Mouse (Mus musculus) cortical plate, adult 2 months (tissue): ENCODE data around the gene Syk. TPM values are rescaled to one million over a fixed set of nuclear protein-coding genes. Genes with fewer than 3 reads are reported as not detected.

Experiments
- H3K27ac ChIP-seq: fragments of 200-500 bp; 2 replicates; pipeline ENCODE4 v1.5.1; 2012; ENCODE audit warnings: low read length, control low read depth, inconsistent platforms; ENCODE audit not compliant: insufficient read depth
- H3K4me1 ChIP-seq: fragments of 200-500 bp; 2 replicates; pipeline ENCODE4 v1.6.1; 2011; ENCODE audit warnings: low read length; ENCODE audit not compliant: control insufficient read depth, insufficient read depth
- H3K4me3 ChIP-seq: fragments of 200-500 bp; 2 replicates; pipeline ENCODE4 v1.5.1; 2011; ENCODE audit warnings: mild to moderate bottlenecking, low read length, control low read depth; ENCODE audit not compliant: insufficient read depth
- CTCF ChIP-seq: fragments of 200-500 bp; IDR thresholded peaks from 2 replicates; pipeline ENCODE4 v1.5.1; 2011; ENCODE audit warnings: mild to moderate bottlenecking, control low read depth, low read length; ENCODE audit not compliant: insufficient read depth; ENCODE audit errors: extremely low read depth
- POLR2A ChIP-seq: fragments of 200-500 bp; IDR thresholded peaks from 2 replicates; pipeline ENCODE4 v1.6.1; 2011; ENCODE audit warnings: mild to moderate bottlenecking, low read length, control low read depth; ENCODE audit not compliant: insufficient read depth; ENCODE audit errors: extremely low read depth
- polyA plus RNA-seq: library from polyadenylated mRNA; depleted of rRNA; stranded (reverse); fragments of >200 nt; gene quantifications from 2 replicates; pipeline ENCODE4 v1.2.3, GENCODE M21; 2012

Syk gene
- polyA plus RNA-seq, 1 experiment = 3.3 TPM

DNA sequence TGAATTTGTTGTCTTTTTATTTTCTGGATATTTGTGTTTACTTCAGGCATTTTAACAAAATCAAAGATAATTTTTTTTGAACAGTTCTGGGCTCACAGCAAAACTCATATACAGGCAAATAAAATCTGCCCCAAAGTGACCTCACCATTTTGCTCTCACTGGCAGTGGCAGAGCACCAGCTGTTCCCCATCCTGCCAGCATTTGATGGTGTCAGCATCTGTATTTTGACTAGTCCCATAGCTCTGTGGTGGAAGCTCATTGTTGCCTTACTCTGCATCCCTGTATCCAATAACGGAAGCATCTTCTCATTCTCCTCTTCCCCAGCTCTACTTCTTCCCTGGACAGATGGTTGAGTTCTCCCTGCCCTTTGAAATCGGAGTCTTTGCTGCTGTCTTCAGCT lies 4.2 kb upstream of the Syk start:
- TF ChIP-seq POLR2A (no peak), CTCF (no peak)
- Histone ChIP-seq H3K27ac (no peak overlapping the region), H3K4me1 (no peaks in the 10 kb centered on the region), H3K4me3 (no peak overlapping the region)

DNA sequence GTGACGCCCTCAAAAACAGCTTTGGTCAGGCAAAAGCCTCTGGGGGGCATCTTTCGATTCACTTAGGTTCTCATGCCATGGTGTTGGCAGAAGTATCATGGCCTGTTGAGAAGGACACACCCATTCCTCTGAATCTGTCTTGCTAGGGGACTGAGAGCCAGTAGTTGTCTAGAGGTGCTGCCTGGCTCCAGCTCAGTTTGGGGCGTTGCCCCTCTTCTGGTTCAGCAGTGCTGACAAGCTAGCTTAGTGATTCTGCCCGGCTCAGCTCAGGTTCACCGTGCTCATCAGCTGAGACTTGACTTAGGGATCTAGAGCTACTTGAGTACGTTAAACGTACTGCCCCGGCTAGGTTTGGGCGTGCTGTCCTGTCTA lies 481 bp upstream of the Syk start:
- H3K4me3 ChIP-seq = peak overlapping the region; percentile 46; the same call in 1 of the 2 replicates
- TF ChIP-seq CTCF (no peak), POLR2A (no peak)
- no peak overlapping the region for H3K27ac ChIP-seq

GRCm38 (mm10) chr13:52583943-52584562 lies 1.1 kb downstream of the Syk start:
- TF ChIP-seq POLR2A (no peak), CTCF (no peak)
- Histone ChIP-seq H3K4me3 (no peak overlapping the region; the same call in 1 of the 2 replicates), H3K27ac (no peak overlapping the region), H3K4me1 (no peaks in the 10 kb centered on the region)

More for the DNA sequence above, 481 bp upstream of the Syk start:
- H3K4me1 ChIP-seq = no peaks in the 10 kb centered on the region

GRCm38 (mm10) chr13:52584654-52585455 lies 1.9 kb downstream of the Syk start:
- H3K27ac ChIP-seq = no peak overlapping the region
- no peak for TF ChIP-seq POLR2A
- TF ChIP-seq CTCF = no peak
- no peaks in the 10 kb centered on the region for H3K4me1 ChIP-seq
- H3K4me3 ChIP-seq = no peak overlapping the region

- TF ChIP-seq POLR2A (no peak), CTCF (no peak)
- Histone ChIP-seq H3K27ac (no peak overlapping the region), H3K4me1 (no peaks in the 10 kb centered on the region), H3K4me3 (no peak overlapping the region)
These were observed 4.8 kb downstream of the Syk start for GRCm38 (mm10) chr13:52587761-52588160.

DNA sequence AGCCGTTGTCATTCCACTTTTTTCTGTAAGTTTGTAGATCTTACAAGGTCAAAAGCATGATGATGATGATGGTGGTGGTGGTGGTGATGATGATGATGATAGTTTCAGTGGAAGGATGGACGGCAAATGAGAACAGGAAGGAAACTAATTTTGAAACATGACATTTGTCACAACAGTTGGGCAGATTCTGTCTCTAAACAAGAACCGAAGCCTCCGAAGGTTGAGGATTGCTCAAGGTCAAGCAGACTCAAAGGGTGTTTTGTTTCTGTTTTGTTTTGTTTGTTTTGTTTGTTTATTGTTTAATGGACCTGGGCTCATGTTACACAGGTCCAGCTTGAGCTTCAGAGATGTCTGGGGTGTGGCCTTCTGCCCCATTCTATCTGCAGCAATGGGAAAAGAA lies 6.1 kb downstream of the Syk start:
- H3K4me1 ChIP-seq = no peaks in the 10 kb centered on the region
- TF ChIP-seq POLR2A (no peak), CTCF (no peak)
- H3K4me3 ChIP-seq = no peak overlapping the region
- H3K27ac ChIP-seq = no peak overlapping the region

DNA sequence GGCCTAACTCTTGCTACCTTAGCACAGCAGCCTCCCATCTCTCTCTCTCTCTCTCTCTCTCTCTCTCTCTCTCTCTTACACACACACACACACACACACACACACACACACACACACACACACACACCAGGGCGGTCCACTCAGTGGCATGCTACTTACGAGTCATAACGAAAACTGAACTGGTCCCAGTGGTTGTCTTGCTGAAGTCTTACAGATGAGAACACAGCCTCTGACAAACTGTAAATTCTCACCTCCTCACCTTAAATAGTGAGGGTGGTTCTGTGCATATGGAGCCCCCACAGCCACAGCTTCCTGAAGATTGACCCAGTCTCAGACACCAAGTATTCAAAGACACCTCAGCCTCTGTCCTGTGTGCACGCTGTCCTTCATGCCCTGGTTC lies 8.9 kb downstream of the Syk start:
- H3K4me3 ChIP-seq = no peak overlapping the region
- H3K4me1 ChIP-seq = no peaks in the 10 kb centered on the region
- no peak overlapping the region for H3K27ac ChIP-seq
- TF ChIP-seq CTCF = no peak
- no peak for TF ChIP-seq POLR2A

DNA sequence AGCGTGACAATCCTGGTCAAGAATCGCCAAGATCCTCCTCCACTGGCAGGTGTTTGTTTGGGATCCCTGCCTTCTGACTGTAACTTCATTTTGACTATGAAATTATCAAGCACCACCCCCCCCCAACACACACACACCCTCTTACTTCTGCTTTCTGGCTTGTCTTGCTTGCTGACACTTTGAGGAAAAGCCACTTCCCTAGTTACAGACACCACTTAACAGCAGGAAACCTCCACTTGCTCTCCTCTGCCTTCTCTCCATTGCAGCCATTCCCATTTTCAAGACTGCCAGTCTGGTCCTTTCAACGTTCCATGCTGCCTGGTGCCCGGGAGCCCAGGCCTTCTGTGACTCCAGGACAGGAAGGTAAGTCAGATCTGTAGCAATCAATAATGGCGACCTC lies 13.7 kb downstream of the Syk start:
- no peak overlapping the region for H3K27ac ChIP-seq
- H3K4me3 ChIP-seq = no peak overlapping the region
- TF ChIP-seq CTCF (no peak), POLR2A (no peak)
- H3K4me1 ChIP-seq = no peaks in the 10 kb centered on the region

- TF ChIP-seq POLR2A (no peak), CTCF (no peak)
- Histone ChIP-seq H3K27ac (no peak overlapping the region), H3K4me1 (no peaks in the 10 kb centered on the region)
These were observed 14.2 kb downstream of the Syk start for GRCm38 (mm10) chr13:52597092-52597678.

More at GRCm38 (mm10) chr13:52597092-52597678, 14.2 kb downstream of the Syk start:
- no peak overlapping the region for H3K4me3 ChIP-seq
